Comparison of ENCODE assay signal across 8 mouse cellular contexts in genomic region chr10:84562567-84563554, GRCm38 (mm10). TPM values are rescaled to one million over a fixed set of nuclear protein-coding genes. Genes with fewer than 3 reads are reported as not detected.
DNase-seq lines count a peak whose midpoint lies in the region; ATAC-seq and TF ChIP-seq lines count a peak whose summit lies in the region.

No protein-coding gene starts in this region.

- H3K27me3 ChIP-seq in heart, embryonic 12.5 days (replicated peaks) = no peaks in the 10 kb centered on the region
- H3K27me3 ChIP-seq in limb, embryonic 15.5 days = no peaks in the 10 kb centered on the region
- no peaks in the 10 kb centered on the region for H3K27me3 ChIP-seq in spleen, adult 2 months (ENCODE audit: control insufficient read depth, insufficient read depth, low read length)

- no peak for DNase-seq in layer of hippocampus, adult 2 months (ENCODE audit: low spot score in 2 of 2)
- no peak for DNase-seq in layer of hippocampus, postnatal 36 days
- DNase-seq in T-cell, adult 2 months (ENCODE audit: low spot score) = peak; percentile 65
- DNase-seq in spleen, adult 2 months (ENCODE audit: low read depth in 1 of 2, low spot score in 2 of 2) = peak; percentile 48 to 61
- DNase-seq in layer of hippocampus, adult 18-20 months (ENCODE audit: low spot score in 2 of 2) = no peak
- DNase-seq in frontal cortex, postnatal 14 days (ENCODE audit: low spot score in 2 of 2) = no peak

- ATAC-seq in heart, embryonic 12.5 days (ENCODE audit: insufficient number of reproducible peaks, low FRiP score) = peak; percentile 79
- ATAC-seq in limb, embryonic 15.5 days (ENCODE audit: insufficient number of reproducible peaks, low FRiP score, low TSS enrichment, low read depth) = 0 out of 2 replicates have a peak, but pooled peaks have one; percentile 27

- no peak overlapping the region for H3K27ac ChIP-seq in layer of hippocampus, adult 2 months
- no peak overlapping the region for H3K27ac ChIP-seq in heart, embryonic 12.5 days (ENCODE audit: poor library complexity, severe bottlenecking)
- H3K27ac ChIP-seq in limb, embryonic 15.5 days = no peak overlapping the region
- no peak overlapping the region for H3K27ac ChIP-seq in spleen, adult 2 months (ENCODE audit: insufficient read depth, low read length)

- H3K36me3 ChIP-seq in heart, embryonic 12.5 days = no peaks in the 10 kb centered on the region
- no peaks in the 10 kb centered on the region for H3K36me3 ChIP-seq in limb, embryonic 15.5 days
- no peaks in the 10 kb centered on the region for H3K36me3 ChIP-seq in spleen, adult 2 months (ENCODE audit: control insufficient read depth, insufficient read depth, low read length)

- no peak overlapping the region for H3K9ac ChIP-seq in heart, embryonic 12.5 days
- no peak overlapping the region for H3K9ac ChIP-seq in limb, embryonic 15.5 days

- H3K4me3 ChIP-seq in layer of hippocampus, adult 2 months = no peak overlapping the region
- no peak overlapping the region for H3K4me3 ChIP-seq in heart, embryonic 12.5 days
- no peak overlapping the region for H3K4me3 ChIP-seq in limb, embryonic 15.5 days
- no peak overlapping the region for H3K4me3 ChIP-seq in spleen, adult 2 months (ENCODE audit: extremely low read depth, insufficient read depth, insufficient read length)

- peaks cover 7% of the 10 kb centered on the region for H3K4me1 ChIP-seq in heart, embryonic 12.5 days (replicated peaks)
- peaks cover 7% of the 10 kb centered on the region; the same call in 1 of the 2 replicates for H3K4me1 ChIP-seq in limb, embryonic 15.5 days
- H3K4me1 ChIP-seq in spleen, adult 2 months (ENCODE audit: control insufficient read depth, insufficient read depth, insufficient read length) = peaks cover 8% of the 10 kb centered on the region; the same call in 1 of the 2 replicates

- no peak overlapping the region for H3K4me2 ChIP-seq in heart, embryonic 12.5 days
- no peak overlapping the region for H3K4me2 ChIP-seq in limb, embryonic 15.5 days

- no peak for TF ChIP-seq POLR2A in spleen, adult 2 months (IDR thresholded peaks at IDR 0.05; ENCODE audit: low read depth, low read length)

- peaks cover 4% of the 10 kb centered on the region; the same call in 1 of the 2 replicates for H3K9me3 ChIP-seq in heart, embryonic 12.5 days (replicated peaks)
- H3K9me3 ChIP-seq in limb, embryonic 15.5 days = 0 out of 2 replicates have a peak, but pooled peaks cover 3% of the 10 kb centered on the region

- TF ChIP-seq CTCF in layer of hippocampus, adult 2 months (conservative IDR thresholded peaks at IDR 0.05) = peak; percentile 44
- TF ChIP-seq CTCF in spleen, adult 2 months (IDR thresholded peaks at IDR 0.05; ENCODE audit: extremely low read depth, insufficient read depth, insufficient read length, insufficient replicate concordance) = peak; percentile 6; the same call in 1 of the 2 replicates

- WGBS in heart, embryonic 12.5 days = 55% methylated on average over 13 of the region's 13 CpGs
- 50% methylated on average over 13 of the region's 13 CpGs for WGBS in limb, embryonic 15.5 days
- WGBS in spleen, adult 2 months = 52% methylated on average over 13 of the region's 13 CpGs

RNA-seq across cellular contexts. Expression of gene Tcp11l2, which starts 13.6 kb away (rescaled TPM):
- 10 to 100 TPM; 27.3 to 29.4 TPM for total RNA-seq in layer of hippocampus, adult 2 months (2021)
- total RNA-seq in layer of hippocampus, postnatal 36 days (2021) = 10 to 100 TPM; 28.4 to 31.1 TPM
- polyA plus RNA-seq in heart, embryonic 12.5 days (2016; fragmentation: Nextera tagmentation; extraction: Ambion mirVana) = 29.1 and 32.2 TPM in 2 replicates
- polyA plus RNA-seq in limb, embryonic 15.5 days (2015; fragmentation: Nextera tagmentation; extraction: Ambion mirVana) = 25.0 and 29.4 TPM in 2 replicates
- 81.2 and 103 TPM in 2 replicates for polyA plus RNA-seq in spleen, adult 2 months (2012; rRNA removed)
- total RNA-seq in layer of hippocampus, adult 18-20 months (2021) = 10 to 100 TPM; 24.7 to 30.3 TPM

RNA-seq across cellular contexts. Expression of gene Ckap4, which starts 29.0 kb away (rescaled TPM):
- 10 to 100 TPM; 20.2 to 20.3 TPM for total RNA-seq in layer of hippocampus, adult 2 months (2021)
- 10 to 100 TPM; 21.6 to 22.5 TPM for total RNA-seq in layer of hippocampus, postnatal 36 days (2021)
- polyA plus RNA-seq in heart, embryonic 12.5 days (2016; fragmentation: Nextera tagmentation; extraction: Ambion mirVana) = 145 and 154 TPM in 2 replicates
- polyA plus RNA-seq in limb, embryonic 15.5 days (2015; fragmentation: Nextera tagmentation; extraction: Ambion mirVana) = 130 and 162 TPM in 2 replicates
- polyA plus RNA-seq in spleen, adult 2 months (2012; rRNA removed) = 10.5 and 14.4 TPM in 2 replicates
- 10 to 100 TPM; 18.7 to 19.9 TPM for total RNA-seq in layer of hippocampus, adult 18-20 months (2021)

RNA-seq across cellular contexts. Expression of gene Polr3b, which starts 59.2 kb away (rescaled TPM):
- total RNA-seq in layer of hippocampus, adult 2 months (2021) = 10 to 100 TPM; 14.8 to 15.6 TPM
- 10 to 100 TPM; 14.2 to 16.0 TPM for total RNA-seq in layer of hippocampus, postnatal 36 days (2021)
- polyA plus RNA-seq in heart, embryonic 12.5 days (2016; fragmentation: Nextera tagmentation; extraction: Ambion mirVana) = 13.3 and 13.4 TPM in 2 replicates
- polyA plus RNA-seq in limb, embryonic 15.5 days (2015; fragmentation: Nextera tagmentation; extraction: Ambion mirVana) = 11.9 and 12.4 TPM in 2 replicates
- polyA plus RNA-seq in spleen, adult 2 months (2012; rRNA removed) = 4.5 and 4.8 TPM in 2 replicates
- total RNA-seq in layer of hippocampus, adult 18-20 months (2021) = 10 to 100 TPM; 15.7 to 16.0 TPM

Comparison
In these comparisons a context has a peak if more than half of its experiments do, and no peak if none do; other contexts are left out.
1. DNase-seq: peak in T-cell, adult 2 months (single experiment) and spleen, adult 2 months (2 of 2); none in layer of hippocampus, adult 2 months (0 of 2), layer of hippocampus, postnatal 36 days (0 of 2), layer of hippocampus, adult 18-20 months (0 of 2) and frontal cortex, postnatal 14 days (0 of 2).